Mouse (Mus musculus): ENCODE data around the gene Lgals8. TPM values are rescaled to one million over a fixed set of nuclear protein-coding genes. Genes with fewer than 3 reads are reported as not detected.

Lgals8 gene
- polyA plus RNA-seq (2016; fragmentation: Nextera tagmentation; extraction: Ambion mirVana) = 18.0 and 20.5 TPM in 2 replicates

DNA sequence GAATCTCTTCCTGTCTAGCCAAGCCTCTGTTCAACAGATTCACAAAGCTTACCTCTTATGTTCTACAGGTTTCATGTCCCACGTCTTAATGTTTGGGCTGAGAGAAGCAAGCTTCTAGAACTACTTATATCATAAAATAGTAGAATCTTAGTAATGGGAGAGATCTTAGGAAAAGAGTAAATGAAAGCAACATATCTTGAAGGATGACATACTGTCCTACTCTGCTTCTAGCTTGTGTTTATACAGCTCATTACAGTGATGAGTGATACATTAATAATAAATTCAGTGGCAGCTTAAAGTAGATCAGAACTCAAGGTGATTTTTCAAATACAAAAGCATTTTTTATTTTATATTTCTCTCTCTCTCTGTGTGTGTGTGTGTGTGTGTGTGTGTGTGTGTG is at the start of gene Lgals8:
Gene Lgals8 (minus strand): TSS at position 101 of the 400 bp plus-strand sequence.
- H3K9me3 ChIP-seq = no peaks in the 10 kb centered on the region
- H3K4me1 ChIP-seq = no peaks in the 10 kb centered on the region
- no peak within 1 kb of the TSS for H3K4me2 ChIP-seq (replicated peaks)
- H3K4me3 ChIP-seq = no peak within 1 kb of the TSS
- H3K9ac ChIP-seq = no peak within 1 kb of the TSS
- no peaks in the 10 kb centered on the region for H3K27me3 ChIP-seq
- whole genome bisulfite sequencing = 90% methylated on average over 1 of the region's 1 CpGs
- no peaks in the 10 kb centered on the region for H3K36me3 ChIP-seq
- no peak within 1 kb of the TSS for H3K27ac ChIP-seq
- ATAC-seq (ENCODE audit: insufficient number of reproducible peaks, insufficient read depth, low FRiP score, low TSS enrichment) = no peak

DNA sequence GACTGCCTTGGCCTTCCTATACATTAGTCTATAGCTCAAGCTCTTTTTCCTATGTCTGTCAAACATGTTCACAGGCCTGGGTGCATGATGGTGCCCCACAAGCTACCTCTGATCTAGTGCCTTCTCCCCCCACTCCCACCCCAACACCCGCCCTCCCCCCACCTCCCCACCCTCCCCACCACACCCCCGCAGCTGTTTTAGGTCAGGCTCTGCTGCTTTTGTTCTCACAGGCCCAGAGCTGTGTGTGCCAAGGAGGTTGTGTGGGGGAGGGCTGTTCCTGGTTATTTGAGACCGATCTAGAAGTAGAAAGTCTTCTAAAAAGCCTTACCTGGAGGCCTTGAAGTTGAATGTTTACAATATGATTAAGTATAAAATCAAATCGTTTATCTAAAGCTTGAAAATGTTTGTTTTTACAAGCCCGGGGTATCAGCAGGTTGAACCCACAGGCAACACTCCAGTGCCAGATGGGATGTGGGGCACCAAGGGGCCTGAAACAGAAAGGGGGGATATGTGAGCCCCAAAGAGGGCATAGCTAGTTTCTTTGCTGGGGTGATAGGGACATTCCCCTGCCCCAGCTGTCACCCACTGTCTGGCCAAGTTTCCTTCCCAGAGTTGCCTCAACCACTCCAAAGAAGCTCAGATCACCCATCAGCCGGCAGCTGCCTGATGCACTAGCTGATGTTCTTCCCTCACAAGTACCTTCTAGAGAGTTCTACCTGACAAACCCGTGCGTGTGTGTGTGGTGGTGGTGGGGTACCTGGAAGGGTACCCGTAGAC is 46.6 kb upstream of the Lgals8 start:
- H3K4me1 ChIP-seq = no peaks in the 10 kb centered on the region
- no peaks in the 10 kb centered on the region for H3K9me3 ChIP-seq
- no peaks in the 10 kb centered on the region for H3K27me3 ChIP-seq
- ATAC-seq (ENCODE audit: insufficient number of reproducible peaks, insufficient read depth, low FRiP score, low TSS enrichment) = 0 out of 2 replicates have a peak, but pooled peaks have one; percentile 23
- no peaks in the 10 kb centered on the region for H3K36me3 ChIP-seq
- H3K4me3 ChIP-seq = no peak overlapping the region
- 60% methylated on average over 8 of the region's 9 CpGs for WGBS
- H3K27ac ChIP-seq = no peak overlapping the region
- H3K9ac ChIP-seq = no peak overlapping the region
- H3K4me2 ChIP-seq (replicated peaks) = no peak overlapping the region

- 77% methylated on average over 6 of the region's 6 CpGs for WGBS
Observed at GRCm38 (mm10) chr13:12510032-12510431, 45.3 kb upstream of the Lgals8 start.

DNA sequence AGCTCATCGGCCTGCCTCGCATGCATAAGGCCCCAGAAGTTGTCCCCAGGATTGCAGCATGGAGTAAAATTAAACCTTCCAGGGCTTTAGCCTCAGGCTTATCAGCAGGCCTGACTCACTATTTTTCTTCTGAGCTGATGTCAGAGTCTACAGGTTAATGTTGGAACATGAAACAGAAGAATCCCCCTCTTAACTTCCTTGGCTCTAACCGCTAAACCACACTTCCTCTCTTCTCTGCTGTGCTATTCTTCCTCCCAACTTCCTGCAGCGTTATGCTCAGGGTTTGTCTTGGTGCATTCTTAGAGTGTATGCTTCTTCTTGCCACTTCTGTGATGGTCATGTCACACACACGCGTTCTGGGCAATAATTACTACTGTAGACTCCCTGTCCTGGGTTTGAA is 42.7 kb upstream of the Lgals8 start:
- WGBS = 89% methylated on average over 6 of the region's 6 CpGs
- H3K36me3 ChIP-seq = no peaks in the 10 kb centered on the region
- H3K4me1 ChIP-seq = peaks cover 10% of the 10 kb centered on the region; the same call in 1 of the 2 replicates
- no peak overlapping the region for H3K9ac ChIP-seq
- no peaks in the 10 kb centered on the region for H3K9me3 ChIP-seq
- H3K4me3 ChIP-seq = no peak overlapping the region
- no peaks in the 10 kb centered on the region for H3K27me3 ChIP-seq
- H3K4me2 ChIP-seq (replicated peaks) = no peak overlapping the region
- H3K27ac ChIP-seq = no peak overlapping the region
- no peak for ATAC-seq (ENCODE audit: insufficient number of reproducible peaks, insufficient read depth, low FRiP score, low TSS enrichment)

More at GRCm38 (mm10) chr13:12510032-12510431, 45.3 kb upstream of the Lgals8 start:
- Histone ChIP-seq H3K9ac (no peak overlapping the region), H3K9me3 (no peaks in the 10 kb centered on the region), H3K27ac (no peak overlapping the region), H3K4me2 (replicated peaks) (no peak overlapping the region), H3K4me3 (no peak overlapping the region), H3K36me3 (no peaks in the 10 kb centered on the region), H3K27me3 (no peaks in the 10 kb centered on the region), H3K4me1 (0 out of 2 replicates have a peak, but pooled peaks cover 3% of the 10 kb centered on the region)
- no peak for ATAC-seq (ENCODE audit: insufficient number of reproducible peaks, insufficient read depth, low FRiP score, low TSS enrichment)

GRCm38 (mm10) chr13:12505359-12505758 is 40.6 kb upstream of the Lgals8 start:
- H3K4me1 ChIP-seq = peaks cover 10% of the 10 kb centered on the region; the same call in 1 of the 2 replicates
- no peak overlapping the region for H3K4me2 ChIP-seq (replicated peaks)
- no peaks in the 10 kb centered on the region for H3K9me3 ChIP-seq
- no peaks in the 10 kb centered on the region for H3K36me3 ChIP-seq
- WGBS = 85% methylated on average over 3 of the region's 3 CpGs
- no peaks in the 10 kb centered on the region for H3K27me3 ChIP-seq
- no peak overlapping the region for H3K27ac ChIP-seq
- no peak overlapping the region for H3K9ac ChIP-seq
- no peak for ATAC-seq (ENCODE audit: insufficient number of reproducible peaks, insufficient read depth, low FRiP score, low TSS enrichment)
- no peak overlapping the region for H3K4me3 ChIP-seq

- H3K9me3 ChIP-seq = no peaks in the 10 kb centered on the region
- H3K27ac ChIP-seq = peak overlapping the region; percentile 76
- ATAC-seq (ENCODE audit: insufficient number of reproducible peaks, insufficient read depth, low FRiP score, low TSS enrichment) = peak; percentile 52; the same call in 1 of the 2 replicates
- no peaks in the 10 kb centered on the region for H3K36me3 ChIP-seq
- no peak overlapping the region for H3K4me3 ChIP-seq
- H3K4me1 ChIP-seq = peaks cover 10% of the 10 kb centered on the region; the same call in 1 of the 2 replicates
- no peaks in the 10 kb centered on the region for H3K27me3 ChIP-seq
- 40% methylated on average over 11 of the region's 11 CpGs for WGBS
- no peak overlapping the region for H3K9ac ChIP-seq
- no peak overlapping the region for H3K4me2 ChIP-seq (replicated peaks)
Observed at GRCm38 (mm10) chr13:12503238-12503751, 38.6 kb upstream of the Lgals8 start.

GRCm38 (mm10) chr13:12502665-12503237 is 38.0 kb upstream of the Lgals8 start:
- Histone ChIP-seq H3K9ac (no peak overlapping the region), H3K4me2 (replicated peaks) (no peak overlapping the region), H3K36me3 (no peaks in the 10 kb centered on the region), H3K4me1 (peaks cover 10% of the 10 kb centered on the region; the same call in 1 of the 2 replicates), H3K9me3 (no peaks in the 10 kb centered on the region), H3K27me3 (no peaks in the 10 kb centered on the region), H3K4me3 (no peak overlapping the region), H3K27ac (peak overlapping the region; percentile 76)
- ATAC-seq (ENCODE audit: insufficient number of reproducible peaks, insufficient read depth, low FRiP score, low TSS enrichment) = no peak; the same call in 1 of the 2 replicates
- WGBS = 54% methylated on average over 4 of the region's 4 CpGs

DNA sequence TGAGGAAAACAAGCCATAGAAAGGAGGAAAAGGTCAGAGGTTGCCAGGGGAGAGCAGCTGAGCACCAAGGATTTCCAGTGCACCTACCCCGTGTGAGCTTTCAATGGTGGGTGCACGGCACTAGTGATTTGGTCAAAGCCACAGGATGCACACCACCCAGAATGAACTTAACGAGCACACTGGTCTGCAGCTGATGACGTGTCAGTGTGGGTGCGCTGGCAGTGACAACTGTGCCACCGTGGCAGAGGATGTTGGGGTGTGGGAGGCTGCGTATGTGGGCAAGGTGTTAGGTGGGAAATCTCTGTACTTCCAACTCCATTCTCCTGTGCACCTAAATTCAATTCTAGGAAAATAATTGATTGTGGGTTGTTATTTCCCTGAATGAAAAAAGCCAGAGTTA is 34.4 kb upstream of the Lgals8 start:
- H3K4me3 ChIP-seq = no peak overlapping the region
- 92% methylated on average over 7 of the region's 7 CpGs for WGBS
- no peak overlapping the region for H3K9ac ChIP-seq
- no peaks in the 10 kb centered on the region for H3K27me3 ChIP-seq
- no peaks in the 10 kb centered on the region for H3K36me3 ChIP-seq
- H3K4me2 ChIP-seq (replicated peaks) = no peak overlapping the region
- H3K27ac ChIP-seq = no peak overlapping the region
- ATAC-seq (ENCODE audit: insufficient number of reproducible peaks, insufficient read depth, low FRiP score, low TSS enrichment) = no peak
- H3K4me1 ChIP-seq = peaks cover 7% of the 10 kb centered on the region; the same call in 1 of the 2 replicates
- no peaks in the 10 kb centered on the region for H3K9me3 ChIP-seq

DNA sequence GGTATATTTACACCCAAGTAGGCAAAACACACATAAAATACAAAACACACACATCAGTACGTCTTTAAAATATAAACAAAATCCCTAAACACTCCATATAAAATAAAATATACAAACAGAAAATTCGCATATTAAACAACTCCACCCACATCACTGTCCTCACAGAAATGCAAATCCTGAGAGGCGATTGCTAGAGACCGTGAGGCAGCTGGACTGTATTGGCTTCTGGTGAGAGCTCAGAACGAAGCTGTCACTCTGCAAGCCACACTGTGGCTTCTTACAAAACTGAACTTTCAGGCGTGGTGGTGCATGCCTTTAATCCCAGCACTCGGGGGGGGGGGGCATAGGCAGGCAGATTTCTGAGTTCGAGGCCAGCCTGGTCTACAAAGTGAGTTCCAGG is 33.1 kb upstream of the Lgals8 start:
- no peak overlapping the region for H3K9ac ChIP-seq
- no peak overlapping the region for H3K4me2 ChIP-seq (replicated peaks)
- H3K27me3 ChIP-seq = no peaks in the 10 kb centered on the region
- no peaks in the 10 kb centered on the region for H3K36me3 ChIP-seq
- peaks cover 2% of the 10 kb centered on the region; the same call in 1 of the 2 replicates for H3K4me1 ChIP-seq
- H3K4me3 ChIP-seq = no peak overlapping the region
- WGBS = 61% methylated on average over 8 of the region's 8 CpGs
- no peak overlapping the region for H3K27ac ChIP-seq
- H3K9me3 ChIP-seq = no peaks in the 10 kb centered on the region
- no peak for ATAC-seq (ENCODE audit: insufficient number of reproducible peaks, insufficient read depth, low FRiP score, low TSS enrichment)

DNA sequence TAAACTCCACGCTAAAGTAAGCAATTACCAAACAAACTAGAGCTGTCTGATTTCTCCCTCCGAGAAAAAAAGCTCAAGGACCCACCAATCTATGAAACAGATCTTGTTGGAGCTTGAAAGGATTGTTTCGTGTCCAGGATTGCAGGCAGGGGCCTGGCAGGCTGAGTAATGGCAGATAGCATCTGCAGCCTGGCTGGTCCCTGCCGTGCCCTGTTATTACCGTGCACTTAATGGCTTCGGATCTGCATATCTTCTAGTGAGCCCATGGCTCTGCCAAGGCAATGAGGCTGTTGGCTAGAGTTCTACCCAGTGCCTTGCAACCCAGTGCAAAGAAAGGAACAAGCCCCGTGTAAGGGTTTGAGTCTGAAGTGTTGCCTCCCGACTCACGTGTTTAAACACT is 30.0 kb upstream of the Lgals8 start:
- H3K9me3 ChIP-seq = no peaks in the 10 kb centered on the region
- H3K4me1 ChIP-seq = no peaks in the 10 kb centered on the region
- no peaks in the 10 kb centered on the region for H3K36me3 ChIP-seq
- H3K27ac ChIP-seq = no peak overlapping the region
- no peaks in the 10 kb centered on the region for H3K27me3 ChIP-seq
- WGBS = 88% methylated on average over 9 of the region's 9 CpGs
- ATAC-seq (ENCODE audit: insufficient number of reproducible peaks, insufficient read depth, low FRiP score, low TSS enrichment) = no peak
- H3K4me3 ChIP-seq = no peak overlapping the region
- H3K4me2 ChIP-seq (replicated peaks) = no peak overlapping the region
- no peak overlapping the region for H3K9ac ChIP-seq

DNA sequence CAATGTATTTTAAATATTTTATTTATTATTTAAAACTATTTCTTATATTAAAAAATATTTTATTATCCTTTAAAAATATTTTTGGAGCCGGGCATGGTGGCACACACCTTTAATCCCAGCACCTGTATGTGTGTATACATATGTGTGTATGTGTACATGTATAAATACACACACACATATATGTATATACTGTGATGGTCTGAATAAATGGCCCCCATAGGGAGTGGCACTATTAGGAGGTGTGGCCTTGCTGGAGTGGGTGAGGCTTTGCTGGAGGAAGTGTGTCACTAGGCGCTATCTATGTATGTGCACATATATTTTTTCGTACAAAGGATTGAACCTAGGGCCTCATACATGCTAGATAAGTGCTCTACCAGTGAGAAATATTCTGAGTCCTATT is 27.8 kb upstream of the Lgals8 start:
- 94% methylated on average over 3 of the region's 3 CpGs for WGBS
- ATAC-seq (ENCODE audit: insufficient number of reproducible peaks, insufficient read depth, low FRiP score, low TSS enrichment) = no peak
- H3K4me1 ChIP-seq = no peaks in the 10 kb centered on the region

GRCm38 (mm10) chr13:12485640-12486039 is 20.9 kb upstream of the Lgals8 start:
- H3K27ac ChIP-seq = peak overlapping the region; percentile 17; the same call in 1 of the 2 replicates
- no peaks in the 10 kb centered on the region for H3K4me1 ChIP-seq
- H3K9ac ChIP-seq = no peak overlapping the region
- H3K4me3 ChIP-seq = no peak overlapping the region
- WGBS = 81% methylated on average over 7 of the region's 7 CpGs
- H3K4me2 ChIP-seq (replicated peaks) = no peak overlapping the region
- no peaks in the 10 kb centered on the region for H3K36me3 ChIP-seq
- no peaks in the 10 kb centered on the region for H3K27me3 ChIP-seq
- ATAC-seq (ENCODE audit: insufficient number of reproducible peaks, insufficient read depth, low FRiP score, low TSS enrichment) = peak; percentile 74; the same call in 1 of the 2 replicates
- no peaks in the 10 kb centered on the region for H3K9me3 ChIP-seq

More for the DNA sequence above, 27.8 kb upstream of the Lgals8 start:
- Histone ChIP-seq H3K27ac (no peak overlapping the region), H3K27me3 (no peaks in the 10 kb centered on the region), H3K4me3 (no peak overlapping the region), H3K36me3 (no peaks in the 10 kb centered on the region), H3K9ac (no peak overlapping the region), H3K9me3 (no peaks in the 10 kb centered on the region), H3K4me2 (replicated peaks) (no peak overlapping the region)

All from embryonic facial prominence, embryonic 12.5 days (tissue).